Mouse (Mus musculus): ENCODE measurements around the gene Galnt17. TPM values are rescaled to one million over a fixed set of nuclear protein-coding genes. Genes with fewer than 3 reads are reported as not detected.
A peak's percentile ranks its signal among the peaks of the same experiment; 100 is the strongest.

Gene Galnt17
- polyA plus RNA-seq, 1 experiment: 15.3 TPM

GRCm38 (mm10) chr5:131120296-131120840 lies 187.9 kb downstream of the Galnt17 start:
- TF ChIP-seq POLR2A (IDR thresholded peaks at IDR 0.05; ENCODE audit: borderline replicate concordance, extremely low read depth, insufficient read depth, insufficient read length, poor library complexity, severe bottlenecking) (no peak), CTCF (IDR thresholded peaks at IDR 0.05; ENCODE audit: borderline replicate concordance, extremely low read depth, insufficient read depth, insufficient read length) (no peak)
- DNase-seq (ENCODE audit: low read depth): peak; percentile 16

DNA sequence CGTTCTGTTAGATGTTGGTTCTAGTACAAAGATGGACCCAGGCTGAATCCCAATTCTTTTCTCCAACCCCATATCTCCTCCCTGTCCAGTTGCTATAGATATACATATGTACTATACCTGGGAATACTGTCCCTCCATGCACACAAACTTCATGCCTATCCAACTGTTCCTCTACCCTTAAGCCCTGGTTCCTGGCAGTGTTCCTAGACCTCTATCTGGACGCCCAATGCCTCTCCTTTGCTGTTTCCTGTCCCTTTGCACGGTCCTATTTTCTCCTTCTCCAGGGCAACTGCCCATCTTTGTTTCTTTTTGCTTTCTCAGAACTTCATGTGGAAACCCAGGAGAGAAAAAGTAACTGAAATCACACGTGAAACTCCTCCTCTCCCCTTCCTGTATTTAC lies 188.4 kb downstream of the Galnt17 start:
- no peak for TF ChIP-seq CTCF (IDR thresholded peaks at IDR 0.05; ENCODE audit: borderline replicate concordance, extremely low read depth, insufficient read depth, insufficient read length)
- TF ChIP-seq POLR2A (IDR thresholded peaks at IDR 0.05; ENCODE audit: borderline replicate concordance, extremely low read depth, insufficient read depth, insufficient read length, poor library complexity, severe bottlenecking): no peak
- DNase-seq (ENCODE audit: low read depth): no peak

GRCm38 (mm10) chr5:131117391-131118040 lies 190.8 kb downstream of the Galnt17 start:
- no peak for DNase-seq (ENCODE audit: low read depth)
- TF ChIP-seq POLR2A (IDR thresholded peaks at IDR 0.05; ENCODE audit: borderline replicate concordance, extremely low read depth, insufficient read depth, insufficient read length, poor library complexity, severe bottlenecking): no peak
- no peak for TF ChIP-seq CTCF (IDR thresholded peaks at IDR 0.05; ENCODE audit: borderline replicate concordance, extremely low read depth, insufficient read depth, insufficient read length)

GRCm38 (mm10) chr5:131113850-131114470 lies 194.3 kb downstream of the Galnt17 start:
- peak; percentile 56 for DNase-seq (ENCODE audit: low read depth)
- TF ChIP-seq CTCF (IDR thresholded peaks at IDR 0.05; ENCODE audit: borderline replicate concordance, extremely low read depth, insufficient read depth, insufficient read length) (no peak), POLR2A (IDR thresholded peaks at IDR 0.05; ENCODE audit: borderline replicate concordance, extremely low read depth, insufficient read depth, insufficient read length, poor library complexity, severe bottlenecking) (no peak)

DNA sequence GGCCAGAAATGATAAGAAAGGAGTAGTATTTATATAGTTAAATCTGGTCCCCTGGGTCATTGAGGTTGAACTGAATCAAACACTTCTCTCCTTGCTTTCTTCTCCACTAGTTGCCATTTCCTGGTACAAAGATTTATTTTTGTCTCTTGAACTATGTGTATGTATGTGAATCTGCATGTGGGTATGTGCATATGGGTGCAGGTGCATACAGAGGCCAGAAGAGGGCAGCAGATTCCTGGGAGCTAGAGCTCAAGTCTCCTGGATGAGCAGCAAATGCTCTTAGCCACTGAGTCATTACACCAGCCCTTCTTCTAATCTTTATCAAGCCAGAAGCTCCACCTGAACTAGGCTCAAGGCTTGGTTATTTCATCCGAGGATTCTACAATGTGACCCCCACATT lies 201.1 kb downstream of the Galnt17 start:
- DNase-seq (ENCODE audit: low read depth): no peak

GRCm38 (mm10) chr5:131096824-131097223 lies 211.5 kb downstream of the Galnt17 start:
- TF ChIP-seq POLR2A (IDR thresholded peaks at IDR 0.05; ENCODE audit: borderline replicate concordance, extremely low read depth, insufficient read depth, insufficient read length, poor library complexity, severe bottlenecking) (no peak), CTCF (IDR thresholded peaks at IDR 0.05; ENCODE audit: borderline replicate concordance, extremely low read depth, insufficient read depth, insufficient read length) (no peak)
- DNase-seq (ENCODE audit: low read depth): no peak

More for the DNA sequence above, 201.1 kb downstream of the Galnt17 start:
- TF ChIP-seq POLR2A (IDR thresholded peaks at IDR 0.05; ENCODE audit: borderline replicate concordance, extremely low read depth, insufficient read depth, insufficient read length, poor library complexity, severe bottlenecking): no peak
- peak; percentile 11; the same call in 1 of the 2 replicates for TF ChIP-seq CTCF (IDR thresholded peaks at IDR 0.05; ENCODE audit: borderline replicate concordance, extremely low read depth, insufficient read depth, insufficient read length)

GRCm38 (mm10) chr5:131095635-131096034 lies 212.7 kb downstream of the Galnt17 start:
- no peak for DNase-seq (ENCODE audit: low read depth)

GRCm38 (mm10) chr5:131094771-131095170 lies 213.5 kb downstream of the Galnt17 start:
- TF ChIP-seq POLR2A (IDR thresholded peaks at IDR 0.05; ENCODE audit: borderline replicate concordance, extremely low read depth, insufficient read depth, insufficient read length, poor library complexity, severe bottlenecking) (no peak), CTCF (IDR thresholded peaks at IDR 0.05; ENCODE audit: borderline replicate concordance, extremely low read depth, insufficient read depth, insufficient read length) (no peak)
- DNase-seq (ENCODE audit: low read depth): peak; percentile 22

More at GRCm38 (mm10) chr5:131095635-131096034, 212.7 kb downstream of the Galnt17 start:
- TF ChIP-seq POLR2A (IDR thresholded peaks at IDR 0.05; ENCODE audit: borderline replicate concordance, extremely low read depth, insufficient read depth, insufficient read length, poor library complexity, severe bottlenecking): no peak
- no peak for TF ChIP-seq CTCF (IDR thresholded peaks at IDR 0.05; ENCODE audit: borderline replicate concordance, extremely low read depth, insufficient read depth, insufficient read length)

GRCm38 (mm10) chr5:131094138-131094537 lies 214.2 kb downstream of the Galnt17 start:
- DNase-seq (ENCODE audit: low read depth): peak; percentile 72
- TF ChIP-seq POLR2A (IDR thresholded peaks at IDR 0.05; ENCODE audit: borderline replicate concordance, extremely low read depth, insufficient read depth, insufficient read length, poor library complexity, severe bottlenecking): no peak

DNA sequence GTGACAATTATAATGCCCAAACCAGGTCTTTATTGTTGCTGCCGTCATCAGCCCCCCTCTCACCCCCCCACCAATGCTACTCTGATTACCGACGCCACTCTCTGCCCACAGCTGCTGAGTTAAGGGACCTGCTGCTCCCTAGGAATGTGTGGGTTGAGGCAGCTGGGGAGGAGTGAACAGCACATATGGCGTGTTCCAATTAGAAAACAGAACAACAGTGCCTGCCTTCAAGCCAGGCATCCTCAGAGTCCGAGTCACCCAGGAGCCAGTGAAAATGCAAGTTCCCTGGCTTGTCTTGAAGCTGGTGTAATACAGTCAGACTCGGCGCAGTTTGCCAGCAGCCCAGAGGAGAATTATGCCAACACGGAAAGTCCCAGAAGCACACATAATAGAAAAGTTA lies 218.4 kb downstream of the Galnt17 start:
- TF ChIP-seq POLR2A (IDR thresholded peaks at IDR 0.05; ENCODE audit: borderline replicate concordance, extremely low read depth, insufficient read depth, insufficient read length, poor library complexity, severe bottlenecking) (no peak), CTCF (IDR thresholded peaks at IDR 0.05; ENCODE audit: borderline replicate concordance, extremely low read depth, insufficient read depth, insufficient read length) (no peak)
- peak; percentile 73 for DNase-seq (ENCODE audit: low read depth)

DNA sequence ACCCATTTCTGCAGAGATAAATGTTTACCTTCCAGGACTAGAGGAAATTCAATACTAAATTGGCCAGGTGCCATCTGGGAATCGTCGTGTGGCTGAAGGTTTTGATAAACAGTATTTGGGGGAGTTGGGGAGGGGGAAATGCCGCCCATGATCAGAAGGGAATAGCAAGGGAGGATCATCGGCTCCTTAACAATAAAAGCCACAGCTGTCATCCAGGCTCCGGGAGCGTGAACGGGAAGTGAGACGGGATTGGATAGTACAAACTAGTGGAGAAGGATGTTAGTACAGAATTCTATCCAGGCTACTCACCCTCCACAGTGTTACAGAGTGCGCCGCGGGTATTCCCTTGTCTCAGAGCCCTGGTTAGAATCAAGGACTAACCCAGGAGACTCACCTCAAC lies 219.4 kb downstream of the Galnt17 start:
- no peak for TF ChIP-seq POLR2A (IDR thresholded peaks at IDR 0.05; ENCODE audit: borderline replicate concordance, extremely low read depth, insufficient read depth, insufficient read length, poor library complexity, severe bottlenecking)
- no peak for TF ChIP-seq CTCF (IDR thresholded peaks at IDR 0.05; ENCODE audit: borderline replicate concordance, extremely low read depth, insufficient read depth, insufficient read length)
- peak; percentile 48 for DNase-seq (ENCODE audit: low read depth)

All from brain, embryonic 14.5 days (tissue).